Mouse (Mus musculus): Measurements from ENCODE around the gene Zfp444.

Zfp444 gene

GRCm38 (mm10) chr7:6172006-6172649 is at the start of gene Zfp444:
Gene Zfp444 (plus strand): TSS chr7:6172226.
- DNase-seq (ENCODE audit: low spot score): peak; percentile 98

GRCm38 (mm10) chr7:6126690-6127448 is 45.2 kb upstream of the Zfp444 start:
- peak; percentile 42 for DNase-seq (ENCODE audit: low spot score)

DNA sequence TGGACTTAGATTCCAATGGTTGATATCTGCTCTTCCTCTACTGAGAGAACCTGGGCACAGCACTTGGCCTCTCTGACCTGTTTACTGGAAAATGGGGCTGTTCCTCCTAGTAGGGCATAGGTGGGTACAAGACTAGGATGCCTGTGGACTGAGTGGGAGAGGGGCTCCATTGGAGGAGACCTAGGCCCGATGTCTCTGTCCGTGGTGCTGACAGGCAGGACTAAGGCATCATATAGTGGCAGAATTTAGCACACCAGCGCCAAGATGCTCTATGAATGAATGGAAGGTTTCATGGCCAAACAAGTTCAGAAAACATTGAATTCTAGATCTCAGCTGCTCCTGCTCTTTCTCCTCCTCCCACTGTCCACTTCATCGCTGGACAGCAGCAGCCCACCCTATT is 41.7 kb upstream of the Zfp444 start:
- DNase-seq (ENCODE audit: low spot score): no peak

DNA sequence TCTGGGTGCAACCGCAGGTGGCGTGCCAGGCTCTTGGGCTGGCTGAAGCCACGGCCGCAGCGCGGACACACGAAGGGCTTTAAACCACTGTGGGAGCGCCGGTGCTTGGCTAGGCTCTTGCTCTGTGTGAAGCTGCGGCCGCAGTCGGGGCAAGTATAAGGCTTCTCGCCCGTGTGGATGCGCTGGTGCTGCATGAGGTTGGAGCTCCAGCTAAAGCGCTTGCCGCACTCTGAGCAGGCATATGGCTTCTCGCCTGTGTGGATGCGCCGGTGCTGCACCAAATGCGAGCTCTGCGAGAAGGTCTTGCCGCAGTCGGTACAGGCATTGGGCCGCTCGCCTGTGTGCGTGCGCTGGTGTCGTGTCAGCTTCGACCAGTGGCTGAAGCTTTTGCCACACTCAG is 39.4 kb upstream of the Zfp444 start:
- no peak for DNase-seq (ENCODE audit: low spot score)

- DNase-seq (ENCODE audit: low spot score): no peak
These were observed 35.5 kb upstream of the Zfp444 start for GRCm38 (mm10) chr7:6136497-6136896.

DNA sequence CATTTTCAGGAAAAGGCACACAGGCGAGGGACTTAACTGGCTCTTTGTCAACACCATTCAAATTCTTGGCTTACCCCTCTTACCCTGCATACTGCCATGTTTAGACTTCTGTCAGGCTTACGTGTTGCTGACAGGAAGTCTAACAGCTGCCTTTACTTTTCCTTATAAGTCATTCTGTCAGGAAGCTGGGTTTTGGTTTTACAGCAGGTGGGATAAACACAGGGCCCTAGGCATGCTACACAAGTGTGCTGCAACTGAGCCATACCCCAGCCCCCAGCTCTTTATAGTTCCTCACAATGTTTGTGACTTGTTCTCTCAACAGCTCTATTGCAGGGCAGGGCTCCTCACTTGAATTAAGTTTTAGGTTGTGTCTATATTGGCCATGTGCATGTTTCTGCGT is 32.7 kb upstream of the Zfp444 start:
- no peak for DNase-seq (ENCODE audit: low spot score)

DNA sequence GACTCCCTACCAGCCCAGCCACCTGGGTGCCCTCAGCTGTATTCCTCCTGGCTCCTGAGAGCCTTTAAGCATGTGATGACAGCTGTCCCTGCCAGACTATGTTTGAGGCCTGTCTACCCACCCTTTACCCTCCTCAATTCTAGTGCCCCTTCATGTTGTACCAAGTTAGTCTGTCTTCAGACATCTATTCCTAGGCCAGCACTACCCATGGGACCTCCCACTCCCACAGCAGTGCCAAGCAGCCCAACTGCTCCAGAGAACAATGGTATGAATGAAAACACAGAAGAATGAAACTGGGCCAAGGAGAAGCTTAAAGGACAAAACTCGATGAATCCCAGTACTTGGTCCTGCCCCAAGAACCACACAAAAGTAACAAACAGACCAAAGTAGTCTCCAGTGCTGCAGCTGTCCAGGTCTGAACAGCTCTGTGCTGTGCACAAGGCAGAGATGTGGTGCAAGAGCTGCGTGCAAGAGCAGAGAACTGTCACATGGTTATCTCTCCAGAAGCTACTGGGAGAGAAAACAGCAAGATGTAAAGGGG is 28.0 kb upstream of the Zfp444 start:
- no peak for DNase-seq (ENCODE audit: low spot score)

DNA sequence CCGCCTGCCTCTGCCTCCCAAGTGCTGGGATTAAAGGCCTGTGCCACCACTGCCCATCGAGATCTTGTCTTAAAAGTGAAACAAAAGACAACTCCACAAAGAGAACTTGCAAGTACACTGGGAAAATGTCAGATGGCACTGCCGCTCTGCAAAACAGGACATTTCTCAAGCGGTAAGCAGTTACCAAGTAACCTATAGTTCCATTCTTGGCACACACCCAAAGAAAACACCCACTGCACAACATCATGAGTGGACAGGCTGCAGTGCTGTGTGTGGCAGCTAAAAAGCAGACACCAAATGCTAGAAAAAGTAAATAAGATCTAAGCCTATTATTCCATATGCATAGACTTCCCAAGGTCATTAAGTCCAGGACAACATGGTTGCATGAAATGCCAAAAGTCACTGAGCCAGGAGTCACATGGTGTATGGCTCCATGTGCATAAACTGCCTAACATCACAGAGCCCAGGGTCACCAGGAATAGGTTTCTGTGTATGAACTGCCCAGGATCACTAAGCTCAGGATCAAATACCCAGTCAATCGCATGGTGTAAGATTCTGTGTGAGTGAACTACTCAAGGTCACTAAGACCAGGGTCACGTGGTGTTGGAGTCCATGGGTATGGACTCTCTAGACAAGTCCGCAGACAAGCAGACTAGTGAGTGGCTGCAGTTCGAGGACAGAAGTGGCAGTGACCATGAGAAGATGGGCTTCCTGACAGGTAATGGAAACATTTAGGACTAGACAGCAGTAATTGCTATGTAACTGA is 26.4 kb upstream of the Zfp444 start:
- DNase-seq (ENCODE audit: low spot score): no peak

DNA sequence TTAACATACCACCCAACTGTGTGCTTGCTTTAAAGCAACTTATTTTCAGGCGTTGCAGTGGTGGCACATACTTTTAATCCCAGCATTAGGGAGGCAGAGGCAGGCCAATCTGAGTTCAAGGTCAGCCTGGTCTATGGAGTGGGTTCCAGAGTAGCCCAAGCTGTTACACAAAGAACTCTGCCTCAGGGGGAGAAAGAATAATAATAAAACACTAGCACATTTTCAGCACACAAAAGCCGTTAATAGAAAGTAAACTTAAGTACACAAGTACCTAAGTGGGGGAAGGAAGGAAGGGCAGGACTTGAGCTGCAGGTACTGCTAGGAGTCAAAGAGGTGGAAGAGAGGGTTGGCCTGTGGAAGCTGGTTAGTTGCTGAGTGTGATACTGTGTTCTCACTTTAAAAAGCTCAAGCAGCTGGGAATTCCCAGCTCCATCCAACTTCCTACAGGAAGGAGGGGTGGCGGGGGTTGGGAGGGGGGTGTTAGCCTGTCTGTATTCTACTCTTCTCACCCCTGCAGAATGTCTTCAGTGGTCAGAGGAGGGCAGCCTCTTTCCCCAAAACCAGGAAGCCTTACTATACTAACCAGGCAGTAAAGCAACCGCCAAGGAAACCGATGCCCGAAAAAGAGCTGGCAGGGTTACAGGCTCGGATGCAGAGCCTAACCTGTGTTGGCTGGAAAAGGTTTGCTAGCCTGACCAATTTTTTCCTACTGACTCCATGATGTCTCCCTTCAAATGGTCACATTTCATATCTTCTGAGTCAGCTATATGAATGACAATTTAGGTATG is 25.6 kb upstream of the Zfp444 start:
- DNase-seq (ENCODE audit: low spot score): no peak

GRCm38 (mm10) chr7:6146982-6147325 is 25.1 kb upstream of the Zfp444 start:
- no peak for DNase-seq (ENCODE audit: low spot score)

GRCm38 (mm10) chr7:6147688-6148087 is 24.3 kb upstream of the Zfp444 start:
- no peak for DNase-seq (ENCODE audit: low spot score)

- no peak for DNase-seq (ENCODE audit: low spot score)
These were observed 20.8 kb upstream of the Zfp444 start for GRCm38 (mm10) chr7:6151266-6151665.

DNA sequence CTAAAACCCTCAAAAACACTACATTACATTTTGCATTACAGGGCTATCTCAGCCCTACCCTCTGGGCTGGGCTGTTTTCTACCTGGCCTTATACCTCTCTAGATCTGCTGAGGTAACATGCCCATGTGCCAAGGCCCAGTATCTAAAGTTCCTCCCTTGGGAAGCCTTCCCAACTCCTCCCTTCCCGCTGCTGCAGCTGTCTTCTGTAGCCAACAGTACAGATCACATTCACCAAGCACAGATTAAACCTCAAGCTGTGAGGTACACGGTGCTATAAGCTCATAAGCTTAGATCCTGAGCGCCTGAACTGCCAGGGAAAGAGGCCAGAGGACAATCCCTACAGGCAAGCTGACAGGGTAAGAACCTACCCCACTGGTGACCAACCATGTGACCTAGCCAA is 20.0 kb upstream of the Zfp444 start:
- DNase-seq (ENCODE audit: low spot score): no peak

GRCm38 (mm10) chr7:6153131-6153530 is 18.9 kb upstream of the Zfp444 start:
- DNase-seq (ENCODE audit: low spot score): no peak

GRCm38 (mm10) chr7:6154164-6154563 is 17.9 kb upstream of the Zfp444 start:
- no peak for DNase-seq (ENCODE audit: low spot score)

- DNase-seq (ENCODE audit: low spot score): peak; percentile 90
These were observed 16.8 kb upstream of the Zfp444 start for GRCm38 (mm10) chr7:6155031-6155872.

GRCm38 (mm10) chr7:6155901-6156411 is 16.1 kb upstream of the Zfp444 start, which contains the start of gene Zfp787:
Gene Zfp787 (minus strand): TSS chr7:6155997.
- DNase-seq (ENCODE audit: low spot score): peak; percentile 98

DNA sequence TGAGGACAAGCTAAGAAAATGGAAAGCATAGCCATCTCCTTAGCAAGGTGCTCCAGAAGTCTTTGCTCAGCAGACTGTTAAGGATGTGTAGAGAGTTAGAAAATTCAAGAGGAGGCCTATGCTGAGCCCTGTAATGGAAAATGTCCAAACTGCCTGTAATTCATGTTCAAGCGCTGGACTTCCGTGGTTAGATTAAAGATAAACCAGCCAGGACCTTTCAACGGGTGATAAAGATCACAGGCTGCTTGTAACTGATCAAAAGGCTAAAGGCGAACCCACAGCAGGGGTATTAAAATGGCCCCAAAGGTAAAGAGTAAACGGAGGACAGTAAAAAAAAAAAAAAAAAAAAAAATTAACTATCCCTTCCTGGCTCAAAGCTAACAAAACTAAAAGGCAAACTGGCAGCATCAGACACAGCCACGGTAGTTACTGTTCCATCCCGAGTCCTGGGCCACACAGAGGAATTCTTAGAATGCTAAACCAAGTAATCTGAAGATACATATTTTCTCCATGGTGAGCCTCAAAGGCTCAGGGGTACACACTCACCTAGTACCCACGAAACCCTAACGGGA is 15.0 kb upstream of the Zfp444 start:
- peak; percentile 53 for DNase-seq (ENCODE audit: low spot score)

- no peak for DNase-seq (ENCODE audit: low spot score)
These were observed 14.5 kb upstream of the Zfp444 start for GRCm38 (mm10) chr7:6157479-6157878.

DNA sequence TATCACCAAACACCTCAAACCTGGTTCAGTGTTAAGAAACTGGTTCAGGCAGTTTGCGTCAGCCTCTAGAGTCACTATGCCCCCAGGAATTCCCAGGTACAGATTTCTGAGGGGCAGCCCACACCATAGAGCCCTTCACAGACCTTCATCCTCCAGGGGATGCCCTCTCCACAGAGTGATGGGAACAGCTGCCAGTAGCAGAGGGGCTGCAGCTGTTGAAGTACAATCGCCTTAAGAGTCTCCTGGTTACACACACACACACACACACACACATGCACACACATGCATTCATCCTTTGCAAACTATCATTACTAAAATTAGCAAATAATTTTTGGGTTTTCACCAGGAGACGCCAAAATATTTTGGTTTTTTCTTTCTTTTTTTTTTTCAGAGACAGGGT is 12.4 kb upstream of the Zfp444 start:
- no peak for DNase-seq (ENCODE audit: low spot score)

Data from yolk sac, embryonic 10.5 days (tissue).